Mouse (Mus musculus) embryo, embryonic 11 days (tissue): ENCODE data around the gene Fstl5.
A peak's percentile ranks its signal among the peaks of the same experiment; 100 is the strongest.
"Not testable (repeated sequence)": the region's sequence is repeated elsewhere in the genome, so short reads cannot be mapped to it uniquely, and the experiment has no call there.

Source experiments
- DNase-seq: peaks from one replicate; pipeline ENCODE4 v3.0.0-alpha.2; 2015

Gene Fstl5

DNA sequence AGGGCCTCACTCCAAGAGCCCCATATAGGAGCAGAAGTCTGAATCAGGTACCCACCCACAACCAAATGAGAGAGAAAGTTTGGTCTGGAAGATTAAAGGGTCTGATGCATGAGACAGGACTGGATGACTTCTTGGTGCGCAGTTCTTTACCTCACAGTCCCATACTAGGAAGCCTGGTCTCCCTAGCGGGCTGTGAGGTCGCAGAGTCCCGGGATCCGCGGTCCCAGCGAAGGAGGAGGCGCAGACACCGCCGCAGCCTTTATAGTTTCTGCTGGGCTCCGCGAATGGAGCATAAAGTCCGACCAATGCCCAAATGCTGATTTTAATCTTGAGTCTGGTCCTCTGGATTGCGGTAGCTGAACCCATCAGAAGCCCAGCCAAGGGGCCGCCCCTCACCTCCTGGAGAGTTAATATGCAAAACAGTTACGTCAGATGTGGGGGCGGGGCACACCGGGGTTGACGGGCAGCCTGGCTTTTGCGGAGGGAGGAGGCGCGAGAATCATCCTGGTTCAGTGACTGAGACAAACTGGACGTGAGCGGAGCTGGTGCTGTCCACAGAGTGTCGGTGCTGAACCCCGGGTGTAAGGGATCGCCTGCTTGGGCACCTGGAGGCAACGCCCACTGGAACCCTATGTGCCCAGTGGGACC lies at the start of gene Fstl5:
Gene Fstl5, plus strand, starts transcription at position 211 of the 648 bp plus-strand sequence.
- DNase-seq: peak; percentile 91

DNA sequence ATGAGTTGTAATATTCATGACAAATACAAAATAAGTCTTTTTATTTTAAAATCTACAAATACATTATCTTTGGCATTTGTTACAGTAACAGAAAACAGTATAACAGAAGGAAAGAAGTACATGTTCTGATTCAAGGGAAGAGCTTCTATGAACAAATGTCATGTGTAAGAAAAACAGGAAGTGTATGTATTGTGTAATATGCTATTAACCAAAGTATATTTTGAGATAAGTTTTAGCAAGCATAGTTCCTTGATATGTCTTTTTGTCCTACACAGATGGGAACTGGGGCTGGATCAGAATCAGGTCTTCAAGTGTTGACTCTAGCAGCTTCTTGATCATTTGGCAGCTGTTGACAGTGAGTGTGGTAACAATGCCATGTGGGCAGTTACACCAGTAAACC lies 48.5 kb upstream of the Fstl5 start:
- no peak for DNase-seq

DNA sequence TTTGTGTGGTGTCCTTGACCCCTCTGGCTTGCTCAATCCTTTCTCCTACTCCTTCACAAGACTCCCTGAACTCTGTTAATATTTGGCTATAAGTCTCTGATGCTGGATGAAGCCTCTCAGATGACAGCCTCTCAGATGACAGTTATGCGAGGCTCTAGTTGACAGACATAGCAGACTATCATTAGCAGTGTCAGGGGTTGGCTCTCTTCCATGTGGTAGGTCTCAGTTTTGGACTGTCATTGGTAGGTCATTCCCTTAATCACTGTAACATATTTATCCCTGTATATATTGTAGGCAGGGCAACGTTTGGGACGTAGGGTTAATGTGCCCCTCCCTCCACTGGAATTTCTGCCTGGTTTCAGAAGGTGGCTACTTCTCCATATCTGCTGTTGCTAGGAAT lies 22.9 kb upstream of the Fstl5 start:
- DNase-seq: no peak

DNA sequence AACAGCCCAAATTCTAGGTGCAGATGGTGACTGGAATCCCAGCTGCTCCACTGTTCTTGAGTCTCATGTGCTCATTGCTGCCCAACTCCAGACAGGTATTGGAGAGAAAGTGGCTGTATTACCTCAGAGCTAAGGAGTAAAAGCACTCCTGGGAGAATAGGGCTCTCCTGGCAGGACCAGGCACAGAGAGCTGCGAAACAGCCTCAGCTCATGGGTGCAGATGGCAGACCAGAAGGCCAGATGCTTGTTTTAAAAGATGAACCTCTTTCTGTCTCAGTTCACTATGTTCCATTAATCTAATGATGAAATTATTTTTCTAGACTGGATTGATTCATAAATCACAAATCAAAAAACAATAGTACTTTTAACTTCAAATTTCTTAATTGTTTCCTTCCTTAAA lies 12.1 kb upstream of the Fstl5 start:
- DNase-seq: no peak

DNA sequence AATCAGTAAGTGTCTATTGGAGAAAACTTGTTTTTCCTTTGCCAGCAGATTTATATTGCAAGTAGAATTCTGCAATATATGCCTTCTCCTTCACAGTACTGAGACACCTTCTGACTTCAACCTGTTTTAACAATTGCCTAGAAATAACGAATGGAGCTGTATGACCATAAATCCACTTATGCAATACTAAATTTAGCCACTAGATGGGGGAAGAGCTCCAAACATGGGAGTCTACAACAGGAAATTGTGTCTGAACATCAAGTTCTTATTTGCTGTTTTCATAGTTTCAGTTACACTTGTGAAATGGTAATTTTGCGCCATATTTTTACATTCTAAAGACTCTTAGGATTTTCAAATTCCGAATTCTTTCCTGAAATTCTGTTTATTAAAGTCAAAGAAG lies 6.2 kb upstream of the Fstl5 start:
- peak; percentile 82 for DNase-seq

DNA sequence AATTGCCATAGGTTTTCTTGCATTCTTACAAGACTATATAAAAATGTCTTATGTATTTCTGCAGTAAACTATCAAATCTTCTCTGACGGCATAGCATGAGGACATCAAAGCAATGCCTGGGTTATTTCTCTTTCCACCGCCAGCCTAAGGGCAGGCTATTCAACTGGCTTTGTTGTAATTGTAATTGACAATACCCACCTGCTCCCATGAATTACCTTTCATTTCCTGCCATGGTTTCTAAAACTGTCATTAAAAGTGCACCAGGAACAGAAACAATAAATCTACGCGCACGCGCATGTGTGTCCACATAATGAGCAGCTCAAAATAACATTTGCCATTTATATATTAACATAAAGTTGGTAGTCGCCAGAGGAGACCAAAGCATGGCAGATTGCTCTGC lies 1.2 kb upstream of the Fstl5 start:
- DNase-seq: peak; percentile 18

DNA sequence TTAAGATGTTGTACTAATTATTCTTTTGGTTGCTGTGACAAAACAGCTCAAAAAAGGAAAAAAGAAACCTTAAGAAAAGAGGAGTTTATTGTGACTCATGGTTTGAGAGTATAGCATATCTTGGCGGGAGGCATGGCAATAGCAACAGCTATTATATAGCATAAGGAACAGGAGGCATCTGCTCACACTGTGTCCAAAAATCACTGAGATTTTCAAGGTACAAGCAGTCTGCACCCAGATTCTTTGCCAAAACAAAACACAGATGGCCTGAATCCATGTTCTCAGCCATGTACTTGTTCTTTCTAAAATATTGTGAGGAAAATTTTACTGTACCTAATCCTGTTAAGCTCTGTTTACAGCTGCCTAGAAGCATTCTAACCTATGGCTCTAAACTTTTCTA lies 66.4 kb downstream of the Fstl5 start:
- DNase-seq: no peak

DNA sequence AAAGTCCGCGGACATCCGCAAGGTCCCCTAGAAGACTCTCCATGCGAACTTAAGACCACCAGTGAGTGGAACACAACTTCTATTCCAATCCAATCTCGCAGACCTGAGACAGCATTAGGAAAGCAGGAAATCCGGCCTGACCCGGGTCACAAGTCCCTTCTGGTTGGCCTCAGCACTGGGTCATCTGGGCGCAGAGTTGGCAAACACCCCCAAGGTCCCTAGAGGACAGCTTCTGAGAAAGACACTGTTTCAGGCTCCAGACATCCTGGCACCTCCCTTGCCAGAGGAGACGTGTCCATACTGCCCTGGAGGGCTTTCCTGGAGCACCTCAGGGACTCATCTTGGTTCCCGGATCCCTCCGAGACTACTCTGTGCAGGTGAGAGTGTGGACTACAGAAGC lies 73.8 kb downstream of the Fstl5 start:
- no peak for DNase-seq

DNA sequence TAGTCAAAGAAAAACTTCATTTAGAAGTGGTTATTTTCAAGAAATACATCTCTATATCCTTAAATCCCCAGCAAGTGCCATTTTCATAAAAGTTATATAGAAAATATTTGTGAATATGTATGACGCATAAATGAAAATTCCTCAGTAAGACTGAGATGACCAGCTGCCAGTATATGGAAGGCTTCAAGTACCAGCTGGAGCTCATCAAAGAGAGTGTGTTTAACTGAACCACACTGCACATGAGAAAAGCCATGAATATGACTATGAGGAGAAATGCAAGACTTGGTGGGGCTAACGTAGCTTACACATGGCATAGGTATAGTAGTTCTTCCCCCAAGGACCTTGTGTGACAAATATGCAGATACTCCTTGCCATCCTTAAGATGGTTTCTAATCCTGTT lies 164.8 kb downstream of the Fstl5 start:
- DNase-seq: no peak

DNA sequence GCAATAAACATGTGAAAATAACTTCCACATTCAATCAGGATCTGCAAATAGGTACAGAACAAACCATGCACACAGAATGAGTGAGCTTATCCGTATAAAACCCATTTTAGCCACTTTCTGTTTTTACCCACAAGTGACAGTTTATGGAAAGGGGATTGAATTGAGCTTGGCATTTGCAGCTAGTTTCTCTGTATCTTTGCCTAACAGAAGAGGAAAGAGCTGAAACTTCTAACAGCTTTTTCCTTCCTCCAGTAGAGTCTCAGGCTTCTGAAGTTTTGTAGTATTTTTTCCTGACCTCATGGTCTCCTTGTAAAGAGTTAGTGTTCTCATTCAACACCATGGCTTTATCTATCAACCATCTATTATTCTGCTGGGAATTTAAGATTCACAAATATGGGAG lies 177.3 kb downstream of the Fstl5 start:
- DNase-seq: no peak

DNA sequence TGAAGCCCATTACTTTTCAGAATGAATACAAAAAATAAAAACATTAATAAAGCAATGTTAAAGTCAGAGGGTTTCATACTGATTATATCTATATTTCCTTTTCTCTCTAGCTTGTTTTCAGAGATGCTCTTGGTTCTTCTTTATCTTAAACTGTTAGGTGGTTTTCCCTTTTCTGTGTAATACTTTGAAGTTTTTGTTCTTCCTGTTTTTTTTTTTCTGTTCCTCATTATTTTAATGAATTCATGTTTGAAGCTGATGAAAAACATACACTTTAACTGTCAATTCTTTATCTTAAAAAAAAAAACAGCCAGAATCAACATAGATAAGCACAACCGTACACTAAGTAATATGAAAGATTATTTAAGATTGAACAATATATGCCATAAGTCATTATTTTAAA lies 218.9 kb downstream of the Fstl5 start:
- DNase-seq: no peak

DNA sequence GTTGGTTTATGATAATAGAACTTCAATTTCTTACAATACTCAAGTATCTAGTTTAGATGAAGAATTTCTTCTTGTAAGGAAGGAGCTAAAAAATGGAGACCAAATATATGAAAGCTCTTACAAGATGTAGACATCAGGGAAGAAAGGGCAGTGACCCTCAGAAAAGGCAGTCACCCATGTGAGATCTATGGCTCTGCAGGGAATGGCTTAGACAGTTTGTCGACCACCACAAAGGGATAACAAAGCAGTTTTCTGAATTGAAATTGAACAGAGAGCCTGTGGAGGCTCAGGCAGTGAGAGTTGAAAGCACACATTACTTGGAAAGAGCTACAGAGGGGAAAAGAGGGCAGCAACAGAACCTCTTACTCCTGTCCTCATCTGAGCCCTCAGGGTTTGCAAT lies 220.3 kb downstream of the Fstl5 start:
- DNase-seq: peak; percentile 45

DNA sequence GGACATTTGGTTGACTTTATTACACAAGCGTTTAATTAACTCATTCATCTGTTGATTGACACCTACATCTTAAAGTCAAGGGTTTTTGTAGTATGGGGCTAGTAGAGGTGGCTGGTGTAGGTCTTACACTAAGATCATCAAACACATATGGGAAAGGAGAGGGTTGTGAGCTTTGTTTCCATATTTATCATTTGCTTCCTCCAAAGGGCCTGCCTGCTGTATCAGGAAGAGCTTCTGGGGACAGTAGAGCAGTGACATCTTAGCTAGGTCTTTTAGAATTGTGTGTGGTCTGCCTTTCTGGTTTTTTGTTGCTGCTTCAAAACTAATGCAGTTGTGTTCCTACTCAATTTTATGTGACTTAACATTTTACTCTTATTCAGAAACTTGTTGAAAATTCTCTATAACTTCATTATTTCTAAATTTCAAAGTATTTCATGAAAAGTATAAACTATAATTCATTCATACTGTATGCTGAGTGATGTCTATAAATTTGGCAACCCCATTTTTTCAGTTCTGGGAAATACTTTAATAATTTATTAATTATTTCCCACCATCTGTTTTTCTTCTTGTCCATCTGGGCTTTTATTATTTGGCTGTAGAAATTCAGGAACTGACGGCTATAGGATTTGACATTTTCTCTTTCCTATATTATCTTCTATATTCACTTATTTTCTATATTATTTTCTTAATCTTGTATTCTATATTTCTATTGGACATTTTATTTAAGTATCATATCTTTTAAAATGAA lies 227.1 kb downstream of the Fstl5 start:
- no peak for DNase-seq

DNA sequence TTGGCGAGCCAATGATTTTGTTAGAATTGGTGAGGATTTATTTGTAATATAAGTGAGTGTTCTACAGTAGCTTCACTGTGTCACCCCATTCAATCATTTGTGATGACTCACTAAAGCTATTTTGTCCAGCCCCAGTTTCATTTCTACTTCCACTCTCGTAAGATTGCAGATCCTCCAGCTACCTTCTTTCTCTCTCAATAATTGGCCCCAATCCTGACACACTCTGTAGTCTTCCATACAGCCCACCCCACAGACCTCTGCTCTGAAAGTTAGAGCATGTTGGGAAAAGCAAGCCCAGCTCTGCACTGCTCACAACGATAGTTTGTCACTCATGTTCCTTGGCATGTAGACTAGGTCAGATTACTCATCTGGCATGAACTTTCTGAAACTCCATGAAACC lies 242.9 kb downstream of the Fstl5 start:
- no peak for DNase-seq

DNA sequence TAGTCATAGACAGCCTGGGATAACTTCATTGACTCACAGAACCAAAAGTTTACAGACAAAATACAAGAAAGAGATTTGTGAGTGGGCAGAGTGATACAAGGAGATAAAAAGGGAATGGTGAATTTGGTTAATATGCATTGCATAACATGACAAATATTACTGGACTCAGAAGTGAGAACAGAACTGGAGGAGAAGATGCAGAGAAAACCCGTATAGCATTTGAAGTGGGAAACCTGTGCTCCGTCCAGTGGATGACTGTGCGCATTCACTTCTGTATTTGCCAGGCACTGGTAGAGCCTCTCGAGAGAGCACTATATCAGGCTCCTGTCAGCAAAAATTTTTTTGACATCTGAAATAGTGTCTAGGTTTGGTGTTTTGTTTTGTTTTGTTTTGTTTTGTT lies 245.5 kb downstream of the Fstl5 start:
- DNase-seq: no peak

DNA sequence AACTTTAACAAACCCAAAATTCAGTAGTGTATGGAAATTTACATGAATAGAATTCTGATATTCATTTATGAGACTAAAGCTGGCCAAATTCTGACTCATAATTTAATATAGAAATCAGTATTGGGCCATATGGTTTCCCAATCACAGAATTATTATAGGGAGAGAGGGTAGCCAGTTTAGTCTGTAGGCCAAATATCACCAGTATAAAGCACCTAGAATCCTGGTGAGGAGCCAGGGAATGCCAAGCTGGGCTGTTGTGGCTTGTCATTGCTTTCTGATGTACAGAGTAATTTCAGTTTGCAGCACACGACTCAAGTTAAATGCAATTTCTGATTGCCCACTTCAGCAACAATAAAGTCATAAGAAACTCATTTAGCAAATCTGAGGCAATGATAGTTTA lies 248.4 kb downstream of the Fstl5 start:
- no peak for DNase-seq

DNA sequence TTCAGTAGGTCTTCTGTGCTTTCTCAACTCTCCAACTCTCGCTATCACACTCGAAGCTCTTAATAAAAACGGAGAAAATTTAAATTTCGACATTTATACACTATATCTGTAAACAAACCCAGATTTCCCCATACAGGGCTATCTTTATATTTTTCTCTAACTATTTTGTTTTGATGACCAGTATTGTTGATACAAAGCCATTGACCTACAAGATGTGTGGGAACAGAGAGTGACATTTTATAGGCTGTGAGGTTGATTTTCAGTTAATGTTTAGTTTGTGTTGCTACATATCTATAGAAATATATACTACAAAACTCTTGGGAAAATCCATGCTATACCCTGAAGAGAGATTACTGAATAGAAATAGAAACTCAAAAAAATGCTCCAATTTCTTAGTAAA lies 262.9 kb downstream of the Fstl5 start:
- DNase-seq: no peak

DNA sequence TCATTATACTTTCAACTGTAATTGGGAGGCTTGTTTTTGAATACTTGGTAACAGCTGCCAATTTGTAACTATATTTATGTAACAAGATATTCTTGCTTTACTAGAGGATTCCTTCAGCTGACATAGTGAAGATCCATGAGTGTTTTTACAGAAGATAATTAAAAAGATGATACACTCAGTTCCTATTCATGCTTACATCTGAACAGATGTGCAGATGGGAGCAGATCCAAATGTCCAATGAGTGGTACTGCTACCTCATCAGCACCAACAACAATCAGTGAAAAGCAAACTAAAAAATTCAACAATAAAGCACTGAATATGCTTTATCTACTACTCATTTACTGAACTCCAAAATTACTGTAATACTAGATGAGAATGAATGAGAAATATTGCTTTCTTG lies 292.9 kb downstream of the Fstl5 start:
- DNase-seq: no peak

DNA sequence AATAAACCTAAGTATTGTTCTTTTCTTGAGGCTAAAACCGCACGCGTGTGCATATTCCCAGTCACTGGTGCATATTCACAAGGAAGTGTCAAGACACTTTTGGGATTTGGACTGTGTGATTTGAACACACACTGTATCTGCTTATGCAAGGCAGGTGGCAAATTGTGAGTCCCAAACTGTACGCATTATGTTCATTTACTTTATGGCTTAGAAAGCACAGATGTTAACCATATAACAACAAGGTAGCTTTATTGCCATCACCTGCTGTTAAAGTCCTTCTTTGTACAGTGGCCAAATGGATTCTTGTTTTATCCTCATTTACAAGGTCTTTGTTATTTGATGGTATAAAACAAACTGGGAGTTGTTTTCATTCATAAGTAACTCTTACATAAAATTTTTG lies 295.8 kb downstream of the Fstl5 start:
- DNase-seq: no peak

DNA sequence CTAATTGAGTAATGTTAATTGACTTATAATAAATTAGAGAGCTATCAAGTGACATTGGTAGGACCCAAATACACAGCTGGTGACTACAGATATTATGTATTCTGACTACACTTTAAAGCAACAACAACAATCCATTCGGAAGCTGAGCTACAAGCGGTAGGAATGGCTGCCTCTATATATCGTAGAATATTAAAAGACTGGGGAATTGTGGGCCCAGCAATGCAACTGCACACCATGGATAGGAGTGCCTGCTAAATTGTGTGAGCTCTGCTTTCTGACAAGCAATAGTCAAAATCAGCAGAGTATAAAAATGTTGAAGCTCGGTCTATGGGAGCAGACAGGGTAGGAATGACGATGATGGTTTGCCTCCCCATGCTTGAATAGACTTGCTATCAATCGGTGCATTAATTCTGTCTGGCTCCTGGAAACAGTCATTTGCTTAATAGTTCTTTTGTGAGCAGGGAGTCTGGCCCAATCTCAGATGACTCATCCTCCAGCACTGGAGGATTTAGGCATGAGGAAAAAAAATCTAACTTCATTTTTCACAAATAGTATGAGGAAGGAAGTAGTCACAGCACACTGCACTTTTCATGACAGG lies 354.8 kb downstream of the Fstl5 start:
- no peak for DNase-seq

DNA sequence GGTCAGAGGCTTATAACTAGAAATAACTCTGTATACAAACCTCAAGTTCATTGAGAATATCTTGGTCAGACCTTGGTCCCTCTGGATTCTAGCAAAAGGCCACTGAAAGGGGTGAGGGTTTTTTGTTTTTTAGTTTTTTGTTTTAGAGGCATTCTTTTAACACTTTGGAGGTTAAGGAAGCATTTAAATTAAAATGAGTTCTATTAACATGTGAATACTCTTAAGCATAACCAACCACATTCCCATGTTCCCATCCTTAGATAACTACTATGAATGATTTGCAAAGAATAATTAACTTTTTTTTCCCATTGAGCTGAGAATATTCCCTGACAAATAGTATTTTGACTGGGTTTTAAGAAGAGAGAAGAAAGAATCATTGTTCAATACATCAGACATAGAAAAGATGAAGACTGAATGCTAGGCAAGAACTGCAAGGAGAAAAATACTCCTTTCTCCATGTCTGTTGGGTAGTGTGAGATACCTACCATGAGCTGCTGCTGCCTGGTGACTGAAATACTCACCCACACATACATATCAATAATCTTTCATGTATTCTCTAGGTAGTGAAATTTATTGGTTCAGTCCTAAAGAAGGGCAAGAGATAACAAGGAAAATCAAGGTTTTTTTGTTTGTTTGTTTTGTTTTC lies 393.3 kb downstream of the Fstl5 start:
- DNase-seq: no peak

DNA sequence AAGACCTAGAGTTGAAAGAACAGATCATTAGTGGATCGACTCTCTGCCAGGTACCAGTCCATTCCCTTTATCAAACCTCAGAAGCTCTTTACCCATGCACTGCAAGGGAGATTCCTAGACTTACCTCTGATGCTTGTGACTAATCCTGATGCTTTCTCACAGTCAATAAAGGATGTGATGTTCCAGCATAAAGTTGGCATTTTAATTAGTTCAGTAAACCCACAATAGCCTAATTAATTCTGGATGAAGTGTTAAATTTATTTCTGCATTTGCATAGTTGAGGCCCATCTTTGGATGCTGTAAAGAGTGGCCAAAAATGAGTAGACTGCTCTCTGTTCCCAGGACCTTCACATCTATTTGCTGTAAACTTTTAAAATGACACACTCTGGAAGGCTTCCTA lies 394.1 kb downstream of the Fstl5 start:
- no peak for DNase-seq

DNA sequence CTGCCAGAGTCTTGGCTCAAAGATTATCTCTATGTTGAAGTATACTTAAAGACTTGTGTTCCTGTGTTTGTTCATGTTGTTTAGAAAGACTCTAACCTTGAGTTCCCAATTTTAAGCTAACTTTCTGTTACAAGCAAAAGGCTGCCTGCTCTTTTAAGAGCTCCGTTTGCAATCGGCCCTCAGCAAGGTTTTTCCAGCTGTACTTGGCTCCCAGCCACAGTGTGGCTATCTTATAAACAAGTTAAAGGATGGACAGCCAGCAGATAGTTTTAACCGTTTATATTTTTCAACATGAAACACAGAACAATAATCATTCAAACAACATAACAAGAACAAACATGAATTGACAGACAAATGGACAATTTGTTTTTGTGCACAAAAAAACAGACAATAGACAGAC lies 433.8 kb downstream of the Fstl5 start:
- DNase-seq: not testable (repeated sequence)

DNA sequence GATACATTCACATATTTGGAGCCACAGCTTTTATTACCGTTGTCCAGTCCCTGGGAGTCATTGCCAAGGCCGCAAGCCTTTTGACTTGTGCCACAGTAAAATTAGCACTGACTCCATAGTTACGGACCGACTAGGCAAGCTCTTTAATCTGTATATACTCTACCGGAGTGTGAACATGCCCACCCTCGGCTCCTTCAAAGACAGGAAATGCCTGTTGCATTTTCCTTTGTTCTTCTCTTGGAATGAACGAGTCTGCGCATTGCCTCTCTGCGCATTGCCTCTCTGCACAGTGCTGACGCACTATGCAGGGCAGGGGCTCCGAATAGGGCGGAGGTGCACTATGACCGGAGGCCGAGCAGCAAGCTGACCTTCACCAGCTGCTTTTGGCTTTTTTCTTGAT lies 434.7 kb downstream of the Fstl5 start:
- DNase-seq: no peak
